Mouse (Mus musculus) urinary bladder, postnatal 4 days (tissue): Measurements from ENCODE around the gene Tubgcp6.

ENCODE experiments used
- DNase-seq, 2 experiments: peaks; one replicate each; pipeline ENCODE4 v3.0.0; 2021 to 2022; ENCODE audit warnings: low spot score in 2 of 2

Gene Tubgcp6

GRCm38 (mm10) chr15:89122649-89123366 lies at the start of gene Tubgcp6:
Gene Tubgcp6, minus strand, starts transcription at chr15:89123112.
- DNase-seq = peak; percentile 88 to 95

GRCm38 (mm10) chr15:89172276-89172935 lies 49.5 kb upstream of the Tubgcp6 start:
- DNase-seq = no peak

- DNase-seq = no peak
These were observed 48.7 kb upstream of the Tubgcp6 start for GRCm38 (mm10) chr15:89171526-89172051.

- no peak for DNase-seq
These were observed 47.2 kb upstream of the Tubgcp6 start for GRCm38 (mm10) chr15:89170102-89170501.

- DNase-seq = peak; percentile 78 to 80
These were observed 46.5 kb upstream of the Tubgcp6 start for GRCm38 (mm10) chr15:89169431-89169830.

GRCm38 (mm10) chr15:89168922-89169321 lies 46.0 kb upstream of the Tubgcp6 start:
- DNase-seq = no peak

GRCm38 (mm10) chr15:89165478-89165877 lies 42.6 kb upstream of the Tubgcp6 start:
- DNase-seq = no peak

GRCm38 (mm10) chr15:89161397-89161796 lies 38.5 kb upstream of the Tubgcp6 start:
- peak in 1 of 2 experiments; percentile 49 for DNase-seq

GRCm38 (mm10) chr15:89158516-89158915 lies 35.6 kb upstream of the Tubgcp6 start:
- DNase-seq = no peak

- peak in 1 of 2 experiments; percentile 73 for DNase-seq
These were observed 35.0 kb upstream of the Tubgcp6 start for GRCm38 (mm10) chr15:89157954-89158353.

- no peak for DNase-seq
These were observed 29.4 kb upstream of the Tubgcp6 start for GRCm38 (mm10) chr15:89152312-89152711.

GRCm38 (mm10) chr15:89150041-89150390 lies 27.1 kb upstream of the Tubgcp6 start:
- no peak for DNase-seq

GRCm38 (mm10) chr15:89149271-89150040 lies 26.5 kb upstream of the Tubgcp6 start, which contains the start of gene Mapk11:
Gene Mapk11, minus strand, starts transcription at chr15:89149628.
- DNase-seq = no peak

- DNase-seq = no peak
These were observed 25.8 kb upstream of the Tubgcp6 start for GRCm38 (mm10) chr15:89148496-89149270.

GRCm38 (mm10) chr15:89147895-89148294 lies 25.0 kb upstream of the Tubgcp6 start:
- DNase-seq = no peak

GRCm38 (mm10) chr15:89147456-89147855 lies 24.5 kb upstream of the Tubgcp6 start:
- no peak for DNase-seq

- no peak for DNase-seq
These were observed 24.1 kb upstream of the Tubgcp6 start for GRCm38 (mm10) chr15:89147024-89147423.

- DNase-seq = no peak
These were observed 23.6 kb upstream of the Tubgcp6 start for GRCm38 (mm10) chr15:89146537-89146936.

GRCm38 (mm10) chr15:89145813-89146350 lies 23.0 kb upstream of the Tubgcp6 start:
- no peak for DNase-seq

GRCm38 (mm10) chr15:89144965-89145364 lies 22.1 kb upstream of the Tubgcp6 start:
- no peak for DNase-seq

- DNase-seq = no peak
These were observed 20.2 kb upstream of the Tubgcp6 start for GRCm38 (mm10) chr15:89143134-89143533.
